Mouse (Mus musculus): ENCODE results near the gene Map3k7cl.

The Map3k7cl gene

DNA sequence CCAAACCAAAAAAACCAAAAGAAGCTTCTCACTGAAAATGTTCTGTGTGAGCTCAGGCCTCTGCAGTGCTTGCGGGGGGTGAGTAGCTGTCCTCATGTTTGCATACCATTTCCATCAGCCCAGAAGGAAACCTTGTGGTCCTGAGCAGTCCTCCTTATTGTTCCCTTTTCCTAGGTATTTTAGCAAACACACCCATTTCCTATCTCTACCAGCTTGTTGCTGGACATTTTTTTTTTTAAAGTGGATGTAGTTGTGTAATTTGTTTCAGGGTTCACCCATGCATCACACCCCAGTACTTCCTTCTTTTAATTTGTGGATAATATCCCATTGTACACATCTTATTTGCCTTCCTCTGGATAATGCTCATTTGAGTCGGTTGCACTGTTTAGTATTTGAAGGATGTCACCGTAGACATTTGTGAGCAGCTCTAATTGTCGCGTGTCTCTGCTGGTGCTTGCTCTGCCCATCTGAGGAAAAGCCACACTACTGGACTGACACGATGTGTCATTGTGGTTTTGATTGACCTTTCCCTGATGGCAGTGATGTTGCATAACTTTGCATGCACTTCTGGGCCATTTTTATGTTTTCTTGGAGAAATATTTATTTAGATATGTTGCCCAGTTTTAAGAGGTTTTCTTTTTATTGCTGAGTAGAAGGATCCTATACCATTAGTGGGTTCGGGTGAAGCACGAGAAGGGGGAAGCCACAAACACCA is 32.6 kb downstream of the Map3k7cl start:
- DNase-seq (ENCODE audit: low spot score): no peak

DNA sequence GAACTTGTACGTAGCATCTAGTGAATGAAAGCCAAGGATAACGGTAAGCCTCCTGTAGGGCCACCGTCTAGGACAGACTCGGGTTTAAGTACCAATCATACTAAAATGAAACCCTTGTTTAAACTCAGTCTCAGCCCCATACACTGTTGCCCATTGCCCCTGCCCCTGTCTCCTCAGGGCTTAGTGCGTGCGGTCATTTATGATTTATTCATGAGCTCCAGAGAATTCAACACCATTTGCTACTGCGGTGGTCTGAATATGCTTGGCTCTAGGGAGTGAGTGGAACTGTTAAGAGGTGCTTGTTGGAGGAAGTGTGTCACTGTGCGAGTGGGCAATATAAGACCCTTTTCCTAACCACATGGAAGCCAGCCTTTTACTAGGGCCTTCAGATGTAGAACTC is 34.7 kb downstream of the Map3k7cl start:
- no peak for DNase-seq (ENCODE audit: low spot score)

DNA sequence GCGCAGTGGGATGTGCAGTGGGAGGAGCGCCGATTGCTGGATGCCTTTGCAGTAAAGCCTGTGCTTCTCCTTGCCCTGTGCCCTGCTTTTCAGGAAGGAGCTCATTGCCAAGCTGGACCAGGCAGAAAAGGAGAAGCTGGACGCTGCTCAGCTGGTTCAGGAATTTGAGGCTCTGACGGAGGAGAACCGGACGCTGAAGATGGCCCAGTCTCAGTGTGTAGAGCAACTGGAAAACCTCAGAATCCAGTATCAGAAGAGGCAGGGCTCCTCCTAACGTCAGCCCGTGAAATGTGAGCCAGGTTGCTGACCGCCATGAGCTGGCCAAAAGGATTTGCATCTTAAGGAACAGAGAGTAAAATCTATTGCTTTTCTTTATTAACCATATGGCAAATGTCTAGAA is 41.0 kb downstream of the Map3k7cl start:
- DNase-seq (ENCODE audit: low spot score): no peak

DNA sequence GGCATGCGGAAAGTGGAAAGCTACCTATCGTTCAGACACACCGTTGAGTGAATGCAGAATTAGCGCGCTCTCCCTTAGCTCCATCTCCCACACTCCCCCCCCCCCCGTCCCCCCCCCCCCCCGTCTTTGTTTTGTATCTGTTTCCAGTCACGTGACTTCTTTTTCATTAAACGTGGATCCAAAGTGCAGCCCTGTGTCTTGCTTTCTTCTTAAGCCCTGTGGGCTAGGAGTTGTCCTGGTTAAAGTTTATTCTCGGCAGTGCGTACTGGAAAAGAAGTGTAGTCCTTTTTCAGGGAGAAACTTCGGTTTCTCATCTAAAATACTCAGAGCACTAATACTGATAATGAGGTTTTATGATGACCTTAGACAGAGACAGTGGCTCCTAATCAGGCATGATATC is 42.0 kb downstream of the Map3k7cl start:
- DNase-seq (ENCODE audit: low spot score): no peak

DNA sequence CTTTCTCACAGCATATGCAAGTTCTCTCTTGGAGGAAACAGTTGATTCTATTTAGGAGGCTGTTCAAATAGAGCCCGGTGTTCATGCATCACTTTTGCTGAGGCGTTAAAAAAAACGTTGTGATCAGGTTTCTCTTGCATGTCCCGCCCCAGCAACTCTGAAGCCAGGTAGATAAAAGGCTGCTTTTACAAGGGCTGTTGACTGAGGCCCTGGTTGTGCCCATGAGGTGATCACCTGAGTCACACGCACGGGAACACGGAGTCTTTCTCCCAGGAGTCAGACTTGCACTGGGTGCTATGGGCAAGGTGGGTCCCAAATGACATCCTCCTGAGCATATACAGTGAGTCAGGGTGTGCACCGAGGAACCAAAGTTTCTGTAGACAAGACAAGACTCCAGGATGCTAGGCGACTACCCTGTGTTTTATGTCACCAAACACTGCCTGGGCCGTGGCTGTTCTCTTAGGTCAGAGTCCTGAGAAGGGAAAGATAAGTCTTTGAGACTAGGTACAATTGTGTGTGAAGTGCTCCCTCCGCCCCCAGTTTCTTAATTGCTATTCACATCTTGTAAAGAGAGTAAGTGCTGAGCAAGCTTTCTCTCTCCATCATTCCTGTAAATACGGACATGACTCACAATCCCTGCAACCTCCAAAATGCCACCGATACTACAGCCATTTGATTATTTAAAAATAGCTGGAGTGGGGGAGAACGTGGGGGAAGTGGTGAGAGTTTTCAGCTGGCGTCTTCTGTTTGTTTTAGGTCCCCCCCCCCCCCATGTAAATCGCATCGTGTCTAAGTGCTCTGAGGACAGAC is 49.8 kb downstream of the Map3k7cl start:
- DNase-seq (ENCODE audit: low spot score): no peak

DNA sequence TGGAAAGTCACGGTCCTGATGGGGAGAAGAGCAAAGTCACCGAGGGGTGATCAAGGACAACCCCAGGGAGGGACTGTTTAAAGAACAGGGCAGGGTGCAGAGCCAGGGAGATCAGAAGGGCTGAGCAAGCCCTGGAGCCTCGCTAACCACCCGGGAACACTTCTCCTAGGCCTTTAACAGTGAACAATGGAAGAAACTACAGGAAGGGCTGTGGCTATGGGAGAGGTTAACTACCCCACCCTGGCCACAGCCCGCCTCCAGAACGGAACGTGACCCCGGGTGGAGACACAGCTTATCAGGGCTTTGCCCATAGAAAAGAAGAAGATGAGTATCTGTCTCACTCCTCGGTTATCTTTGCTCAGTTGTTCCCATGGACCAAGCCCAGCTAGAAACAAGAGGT is 50.9 kb downstream of the Map3k7cl start:
- DNase-seq (ENCODE audit: low spot score): no peak

DNA sequence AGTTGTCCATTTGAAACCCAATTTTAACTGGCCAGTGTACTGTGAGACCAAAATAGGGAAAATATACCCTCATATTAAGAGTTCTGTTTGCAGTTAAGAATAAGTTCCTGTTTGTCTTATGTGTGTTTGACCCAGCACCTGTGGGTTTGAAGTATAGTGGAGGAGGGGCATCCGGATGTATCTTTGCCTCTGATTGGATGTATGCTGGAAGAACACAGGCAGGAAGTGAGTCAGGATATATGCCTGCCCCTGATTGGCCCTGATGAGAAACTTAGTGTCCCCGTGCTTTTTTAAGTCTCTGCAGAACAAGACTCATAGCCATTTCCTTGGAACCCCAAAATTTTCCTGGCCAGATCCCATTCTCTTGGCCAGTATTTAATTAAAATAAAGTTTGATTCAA is 51.8 kb downstream of the Map3k7cl start:
- DNase-seq (ENCODE audit: low spot score): no peak

DNA sequence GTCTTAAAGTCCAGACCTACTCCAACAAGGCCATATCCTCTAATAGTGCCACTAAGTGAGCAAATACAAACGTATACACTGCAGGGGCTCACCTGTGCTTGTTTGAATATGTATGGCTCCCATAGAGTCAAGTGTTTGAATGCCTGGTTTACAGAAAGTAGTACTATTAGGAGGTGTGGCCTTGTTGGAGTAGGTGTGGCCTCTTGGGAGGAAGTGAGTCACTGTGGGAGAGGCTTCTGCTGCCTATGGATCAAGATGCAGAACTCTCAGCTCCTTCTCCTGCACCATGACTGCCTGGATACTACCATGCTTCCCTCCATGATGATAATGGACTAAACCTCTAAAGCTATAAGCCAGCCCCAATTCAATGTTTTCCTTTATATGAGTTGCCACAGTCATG is 54.3 kb downstream of the Map3k7cl start:
- no peak for DNase-seq (ENCODE audit: low spot score)

DNA sequence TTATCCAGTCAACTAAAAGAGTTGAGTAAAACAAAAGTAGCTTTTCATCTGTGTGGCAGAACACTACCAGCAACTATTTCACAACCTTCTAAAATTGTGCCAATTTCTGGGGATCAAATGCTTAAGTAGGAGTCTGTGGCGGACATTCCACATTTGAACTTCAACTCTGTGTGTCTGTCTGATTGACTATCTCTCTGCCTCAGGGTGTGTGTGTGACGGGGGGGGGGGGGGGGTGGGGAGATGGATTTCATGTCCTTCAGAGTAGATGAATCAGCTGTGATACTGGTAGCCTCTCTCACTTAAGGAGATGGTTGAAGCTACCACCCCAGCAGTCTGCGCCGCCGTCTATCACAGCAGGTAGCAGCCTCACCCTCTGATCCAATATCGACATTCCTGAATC is 54.8 kb downstream of the Map3k7cl start:
- DNase-seq (ENCODE audit: low spot score): no peak

DNA sequence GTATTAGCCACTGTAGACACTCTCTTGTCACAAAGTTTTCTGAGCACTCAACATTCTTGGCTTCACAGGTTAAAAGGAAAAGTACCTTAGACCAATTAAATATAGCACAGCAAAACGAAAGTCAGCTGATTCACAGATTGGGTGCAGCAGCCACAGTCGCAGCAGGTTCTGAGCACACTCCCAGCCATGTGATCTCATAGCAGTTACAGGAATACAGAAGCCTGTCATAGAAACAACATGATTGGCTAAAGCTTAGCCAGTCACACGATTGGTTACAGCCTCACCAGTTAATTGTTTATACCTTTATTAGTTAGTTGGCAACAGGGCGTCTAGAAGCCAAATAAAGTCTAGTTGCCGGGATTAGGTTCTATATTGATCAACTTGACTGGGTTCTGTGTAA is 57.0 kb downstream of the Map3k7cl start:
- no peak for DNase-seq (ENCODE audit: low spot score)

DNA sequence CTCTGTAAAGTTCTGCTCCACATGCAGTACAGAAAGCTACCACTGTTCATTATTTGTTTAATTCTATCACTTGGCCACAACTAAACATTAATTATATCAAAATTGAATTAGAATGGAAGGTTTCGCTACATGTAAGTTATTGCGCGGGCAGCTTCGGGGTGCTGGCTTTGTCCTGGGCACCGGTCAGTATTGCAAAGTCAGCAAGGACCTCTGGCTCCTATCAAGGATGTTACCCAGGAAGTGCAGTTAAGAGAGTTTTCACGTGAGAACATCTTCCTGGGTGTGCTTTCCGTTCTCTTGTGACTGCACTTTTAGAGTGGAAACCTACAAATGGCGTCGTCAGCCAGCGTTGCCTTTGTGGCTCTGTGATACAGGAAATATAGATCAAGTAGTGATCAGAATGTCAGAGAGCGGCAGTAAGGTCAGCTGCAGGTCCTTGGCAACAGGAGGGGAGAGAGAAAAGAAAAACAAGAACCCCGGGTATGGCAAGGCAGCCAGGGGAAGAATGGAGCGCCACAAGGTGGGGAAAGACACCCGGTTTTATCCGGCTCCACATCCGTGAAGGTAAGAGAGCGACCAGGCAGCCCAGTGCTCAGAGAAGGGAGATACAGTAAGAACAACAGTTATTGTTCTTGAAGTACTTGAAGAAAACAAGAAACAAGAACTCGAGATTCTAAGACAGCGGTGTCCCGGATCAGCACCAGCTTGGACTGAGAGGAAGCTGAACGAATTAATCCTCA is 57.6 kb downstream of the Map3k7cl start:
- no peak for DNase-seq (ENCODE audit: low spot score)

DNA sequence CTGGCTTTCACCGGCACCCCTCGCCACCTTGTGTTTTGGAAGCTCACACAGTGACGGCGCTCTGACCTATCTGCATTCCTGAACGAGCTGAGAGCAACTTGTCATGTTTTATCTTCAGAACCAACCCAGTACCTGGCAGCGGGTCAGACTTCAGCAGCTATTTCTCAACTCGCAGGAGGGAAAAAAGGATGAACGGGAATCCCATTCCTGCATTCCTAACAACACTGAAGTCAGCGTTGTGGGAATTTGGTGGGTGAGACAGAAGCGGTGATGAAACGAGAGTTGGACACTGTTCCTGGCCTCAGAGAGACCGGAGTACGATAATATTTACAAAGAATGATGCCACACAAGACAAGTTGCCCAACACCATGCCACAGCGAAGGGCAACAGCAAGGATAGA is 58.3 kb downstream of the Map3k7cl start:
- DNase-seq (ENCODE audit: low spot score): no peak

DNA sequence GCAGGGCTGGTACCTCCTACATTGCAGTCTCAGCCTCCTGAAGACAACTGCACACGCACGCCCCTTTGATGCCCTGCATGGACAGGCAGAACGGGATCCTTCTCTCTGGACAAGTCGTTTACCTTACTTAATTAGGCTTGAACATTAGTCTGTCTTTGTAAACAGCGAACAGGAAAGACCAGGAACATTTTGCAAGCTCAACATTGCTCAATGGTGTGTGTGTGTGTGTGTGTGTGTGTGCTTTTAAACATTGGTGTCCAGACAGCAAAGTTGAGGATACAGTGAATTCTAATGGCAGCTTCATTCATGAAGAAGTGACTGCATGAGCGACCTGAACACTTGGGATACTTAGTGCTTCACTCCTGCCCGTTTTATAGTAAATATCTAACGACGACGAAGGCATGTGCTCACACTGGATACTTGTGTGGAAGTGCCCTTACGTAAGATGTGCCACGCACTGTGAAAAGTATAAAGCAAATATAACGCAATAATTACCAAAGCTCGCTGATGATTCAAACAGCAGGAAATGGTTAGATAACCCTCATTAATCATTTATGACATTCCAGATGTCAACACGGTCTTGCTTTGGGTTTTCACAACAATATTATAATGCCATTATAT is 59.2 kb downstream of the Map3k7cl start:
- no peak for DNase-seq (ENCODE audit: low spot score)

DNA sequence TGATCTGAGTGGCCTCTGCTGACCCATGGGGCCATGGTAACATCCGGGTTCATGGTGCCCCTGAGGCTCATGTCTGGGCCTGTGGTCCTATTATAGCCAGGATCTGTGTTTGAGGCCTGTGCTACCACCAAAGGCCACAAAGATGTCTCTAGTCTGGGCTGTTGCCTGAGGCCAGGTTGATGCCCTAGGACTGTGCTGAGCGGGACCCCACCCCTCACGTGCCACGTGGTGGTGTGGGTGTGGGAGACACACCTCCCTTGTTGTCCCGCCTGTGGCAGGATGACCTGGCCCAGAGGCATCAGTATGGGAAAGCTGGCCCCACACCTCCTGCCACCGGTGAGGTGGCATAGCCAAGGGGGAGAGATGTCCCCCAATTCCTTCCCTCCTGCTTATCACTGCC is 64.2 kb downstream of the Map3k7cl start:
- no peak for DNase-seq (ENCODE audit: low spot score)

DNA sequence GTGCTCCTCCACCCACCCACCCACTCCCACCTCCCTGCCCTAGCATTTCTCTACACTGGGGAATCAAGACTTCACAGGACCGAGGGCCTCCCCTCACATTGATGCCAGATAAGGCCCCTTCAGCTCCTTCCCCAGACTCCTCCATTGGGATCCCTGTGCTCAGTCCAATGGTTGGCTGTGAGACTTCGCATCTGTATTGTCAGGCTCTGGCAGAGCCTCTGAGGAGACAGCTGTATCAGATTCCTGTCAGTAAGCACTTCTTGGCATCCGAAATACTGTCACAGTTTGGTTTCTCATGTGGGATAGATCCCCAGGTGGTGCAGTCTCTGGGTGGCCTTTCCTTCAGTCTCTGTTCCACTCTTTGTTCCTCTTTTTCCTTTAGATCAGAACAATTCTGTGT is 68.1 kb downstream of the Map3k7cl start:
- DNase-seq (ENCODE audit: low spot score): no peak

DNA sequence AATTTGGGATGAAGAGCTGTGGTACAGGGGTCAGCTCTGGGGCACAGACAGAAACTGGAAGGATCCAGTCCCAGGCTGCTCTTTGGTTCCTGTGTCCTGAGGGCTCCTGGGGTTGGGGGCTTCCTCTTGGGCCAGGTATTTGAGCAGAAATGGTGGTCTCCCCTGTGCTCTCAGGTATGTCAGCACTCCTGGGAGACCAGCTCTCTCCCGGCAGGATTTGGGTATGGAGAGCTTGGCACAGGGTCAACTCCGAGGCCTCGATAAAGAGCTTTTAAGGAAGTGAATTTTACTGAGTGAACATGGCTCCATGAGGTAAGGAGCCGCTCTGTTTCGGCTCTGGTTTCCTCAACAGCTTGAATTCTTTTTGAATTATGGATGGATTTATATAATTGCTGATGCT is 70.8 kb downstream of the Map3k7cl start:
- DNase-seq (ENCODE audit: low spot score): no peak

DNA sequence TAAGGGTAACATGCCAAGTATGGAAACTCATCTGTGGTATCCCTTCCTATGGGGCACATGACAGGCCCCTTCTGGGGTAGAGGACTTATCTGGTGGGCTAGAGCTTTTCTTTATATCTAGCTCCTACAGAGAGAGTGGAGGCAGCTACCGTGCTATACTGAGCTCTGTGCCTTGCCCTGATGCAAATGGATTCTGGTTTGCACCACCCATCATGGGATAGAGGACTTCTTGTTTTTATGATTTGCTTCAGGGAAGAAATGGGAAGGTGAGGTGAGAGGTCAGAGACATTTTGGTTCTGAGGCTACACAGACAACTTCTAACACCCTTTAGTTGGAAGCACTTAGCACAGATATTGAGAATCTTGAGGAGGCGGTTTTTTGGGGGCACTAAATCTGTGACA is 71.8 kb downstream of the Map3k7cl start:
- no peak for DNase-seq (ENCODE audit: low spot score)

DNA sequence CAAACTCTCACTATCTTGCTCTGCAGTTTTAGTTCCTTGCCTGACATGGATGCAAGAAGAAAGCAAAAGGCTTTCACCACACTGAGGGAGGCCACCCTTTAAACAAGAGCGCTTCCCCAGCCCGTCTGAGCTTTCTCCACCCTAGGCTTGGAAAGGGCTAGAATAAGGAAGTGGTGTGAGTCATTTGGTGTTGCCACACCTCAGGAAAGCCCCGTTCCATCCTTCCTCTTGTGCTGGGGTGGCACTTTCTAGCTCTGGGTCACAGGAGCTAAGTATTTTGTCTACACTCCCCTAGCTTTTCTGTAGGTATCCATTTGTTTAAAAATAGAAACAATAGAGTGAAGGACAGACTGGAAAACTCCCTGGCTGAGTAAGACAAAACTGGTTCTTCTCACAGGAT is 72.2 kb downstream of the Map3k7cl start:
- no peak for DNase-seq (ENCODE audit: low spot score)

DNA sequence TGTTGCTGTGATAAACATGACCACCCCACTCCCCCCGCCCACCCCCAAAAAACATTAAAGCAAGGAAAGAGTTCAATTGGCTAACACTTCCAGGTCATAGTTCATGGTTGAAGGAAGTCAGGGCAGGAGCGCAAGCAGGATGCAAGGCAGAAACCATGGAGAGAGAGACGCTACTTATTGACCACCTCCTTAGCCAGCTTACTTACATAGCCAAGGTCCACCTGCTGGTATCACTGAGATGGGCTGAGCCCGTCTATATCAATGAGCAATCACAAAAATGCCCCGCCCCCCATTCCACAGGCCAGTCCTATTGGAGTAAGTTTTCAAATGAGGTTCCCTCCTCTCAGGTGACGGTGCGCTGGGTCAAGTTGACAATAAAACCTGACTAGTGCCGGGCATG is 72.7 kb downstream of the Map3k7cl start:
- DNase-seq (ENCODE audit: low spot score): no peak

DNA sequence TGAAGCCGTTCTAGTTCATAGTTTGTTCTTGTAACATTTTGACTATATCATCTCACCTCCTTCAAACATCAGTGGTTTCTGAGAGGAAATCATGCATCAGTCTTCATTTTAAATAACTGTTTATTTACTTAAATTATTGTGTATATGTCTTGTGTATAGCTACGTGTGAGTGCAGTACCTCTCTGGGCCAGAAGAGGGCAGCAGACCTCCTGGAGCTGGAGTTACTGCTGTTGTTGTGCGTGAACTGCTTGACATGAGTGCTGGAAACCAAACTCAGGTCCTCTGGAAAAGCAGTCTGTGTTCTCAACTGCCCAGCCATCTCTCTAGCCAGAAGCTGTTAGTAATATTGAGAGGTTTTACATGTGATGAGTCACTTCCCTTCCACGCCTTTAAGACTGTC is 73.6 kb downstream of the Map3k7cl start:
- DNase-seq (ENCODE audit: low spot score): no peak

DNA sequence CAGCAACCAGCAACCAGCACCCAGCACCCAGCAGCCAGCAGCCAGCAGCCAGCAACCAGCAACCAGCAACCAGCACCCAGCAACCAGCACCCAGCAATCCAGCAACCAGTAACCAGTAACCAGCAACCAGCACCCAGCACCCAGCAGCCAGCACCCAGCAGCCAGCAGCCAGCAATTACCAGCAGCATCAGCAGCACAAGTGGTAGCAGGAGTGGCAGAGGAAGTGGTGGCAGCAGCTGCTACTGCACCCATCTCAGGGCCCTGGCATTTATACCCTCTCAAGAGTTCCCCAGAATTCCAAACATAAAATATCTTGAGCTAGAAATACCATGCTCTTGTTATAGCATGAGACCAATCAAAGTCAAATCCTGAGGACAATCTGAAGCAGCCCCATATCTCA is 81.6 kb downstream of the Map3k7cl start:
- no peak for DNase-seq (ENCODE audit: low spot score)

DNA sequence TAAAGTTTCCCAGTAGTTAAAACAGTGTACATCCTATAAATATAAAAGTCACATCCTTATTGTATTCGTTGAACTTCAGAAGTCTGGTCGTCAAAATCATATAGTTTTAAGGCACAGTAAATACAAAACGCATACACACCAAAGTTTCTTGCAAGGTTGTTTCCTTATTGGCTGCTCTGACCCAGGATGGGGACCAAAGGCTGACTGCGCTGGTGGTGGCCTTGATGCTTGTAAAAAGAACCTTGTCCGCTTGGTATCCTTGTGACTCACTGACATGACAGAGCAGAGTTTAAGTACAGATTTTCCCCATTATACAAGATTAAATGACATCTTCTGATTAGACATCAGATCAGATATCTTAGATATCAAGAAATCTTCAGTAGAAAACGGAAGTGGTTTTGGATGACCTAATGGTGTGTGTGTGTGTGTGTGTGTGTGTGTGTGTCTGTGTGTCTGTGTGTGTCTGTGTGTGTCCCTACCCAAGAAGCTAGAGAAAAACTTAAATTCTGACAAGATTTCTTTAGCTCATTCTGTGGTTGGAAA is 82.2 kb downstream of the Map3k7cl start:
- DNase-seq (ENCODE audit: low spot score): no peak

Data from yolk sac, embryonic 10.5 days (tissue).